8 mouse cellular contexts compared by ENCODE assay signal in genomic region chr6:95116946-95117345, GRCm38 (mm10). TPM values are rescaled to one million over a fixed set of nuclear protein-coding genes. Genes with fewer than 3 reads are reported as not detected.
DNase-seq lines count a peak whose midpoint lies in the region; ATAC-seq and TF ChIP-seq lines count a peak whose summit lies in the region.

Kbtbd8 (plus strand) TSS chr6:95117240.

- TF ChIP-seq CTCF in embryonic fibroblast, embryonic 13.5 days (IDR thresholded peaks at IDR 0.05; ENCODE audit: borderline replicate concordance, insufficient read depth, low read length): no peak
- TF ChIP-seq CTCF in small intestine, adult 2 months (IDR thresholded peaks at IDR 0.05; ENCODE audit: extremely low read depth, insufficient read length, insufficient replicate concordance, low read depth, low read length): no peak

- DNase-seq in heart, adult 18-20 months: peak; percentile 6 to 7
- no peak for DNase-seq in heart, postnatal 4 days
- peak; percentile 14 for DNase-seq in R1 (ENCODE audit: low read depth, low spot score)
- no peak for DNase-seq in c-Kit-positive CD71-positive TER-119-positive erythroid progenitor cells, embryonic 14.5 days (ENCODE audit: low spot score)

- no peaks in the 10 kb centered on the region for H3K36me3 ChIP-seq in intestine, embryonic 15.5 days
- H3K36me3 ChIP-seq in lung, embryonic 15.5 days: no peaks in the 10 kb centered on the region
- no peaks in the 10 kb centered on the region for H3K36me3 ChIP-seq in small intestine, adult 2 months (ENCODE audit: control insufficient read depth, insufficient read depth, low read length)

- H3K4me1 ChIP-seq in embryonic fibroblast, embryonic 13.5 days (ENCODE audit: control insufficient read depth, insufficient read depth, low read length): no peaks in the 10 kb centered on the region
- H3K4me1 ChIP-seq in intestine, embryonic 15.5 days (replicated peaks): 0 out of 2 replicates have a peak, but pooled peaks cover 3% of the 10 kb centered on the region
- 0 out of 2 replicates have a peak, but pooled peaks cover 3% of the 10 kb centered on the region for H3K4me1 ChIP-seq in lung, embryonic 15.5 days
- H3K4me1 ChIP-seq in small intestine, adult 2 months (ENCODE audit: control insufficient read depth, insufficient read depth, insufficient read length, low read length): no peaks in the 10 kb centered on the region; the same call in 1 of the 2 replicates

- peak within 1 kb of the TSS; percentile 79 for H3K4me3 ChIP-seq in embryonic fibroblast, embryonic 13.5 days (ENCODE audit: insufficient read depth, low read length)
- H3K4me3 ChIP-seq in intestine, embryonic 15.5 days (replicated peaks): peak within 1 kb of the TSS; percentile 79
- peak within 1 kb of the TSS; percentile 81 for H3K4me3 ChIP-seq in lung, embryonic 15.5 days
- H3K4me3 ChIP-seq in small intestine, adult 2 months (ENCODE audit: low read depth, low read length): peak within 1 kb of the TSS; percentile 95

- TF ChIP-seq POLR2A in embryonic fibroblast, embryonic 13.5 days (IDR thresholded peaks at IDR 0.05; ENCODE audit: low read depth, low read length): no peak
- no peak for TF ChIP-seq POLR2A in small intestine, adult 2 months (IDR thresholded peaks at IDR 0.05; ENCODE audit: low read depth, low read length)

- peak within 1 kb of the TSS; percentile 59 for H3K9ac ChIP-seq in intestine, embryonic 15.5 days
- H3K9ac ChIP-seq in lung, embryonic 15.5 days: peak within 1 kb of the TSS; percentile 50

- peak within 1 kb of the TSS; percentile 78 for H3K4me2 ChIP-seq in intestine, embryonic 15.5 days (replicated peaks)
- H3K4me2 ChIP-seq in lung, embryonic 15.5 days: peak within 1 kb of the TSS; percentile 83

- WGBS in intestine, embryonic 15.5 days: 30% methylated on average over 13 of the region's 13 CpGs
- 19% methylated on average over 13 of the region's 13 CpGs for WGBS in lung, embryonic 15.5 days
- 22% methylated on average over 13 of the region's 13 CpGs for WGBS in small intestine, adult 2 months

- H3K9me3 ChIP-seq in intestine, embryonic 15.5 days: no peaks in the 10 kb centered on the region
- H3K9me3 ChIP-seq in lung, embryonic 15.5 days: no peaks in the 10 kb centered on the region

- no peak within 1 kb of the TSS for H3K27ac ChIP-seq in embryonic fibroblast, embryonic 13.5 days (ENCODE audit: insufficient read depth, low read length)
- peak within 1 kb of the TSS; percentile 59 for H3K27ac ChIP-seq in intestine, embryonic 15.5 days
- no peak within 1 kb of the TSS for H3K27ac ChIP-seq in lung, embryonic 15.5 days
- H3K27ac ChIP-seq in small intestine, adult 2 months (ENCODE audit: insufficient read depth, low read depth, low read length): no peak within 1 kb of the TSS

- ATAC-seq in intestine, embryonic 15.5 days: peak; percentile 22
- ATAC-seq in lung, embryonic 15.5 days (ENCODE audit: borderline replicate concordance, extremely low read depth, low FRiP score, low TSS enrichment): no peak

- H3K27me3 ChIP-seq in intestine, embryonic 15.5 days (replicated peaks): no peaks in the 10 kb centered on the region
- H3K27me3 ChIP-seq in lung, embryonic 15.5 days: peaks cover 5% of the 10 kb centered on the region
- no peaks in the 10 kb centered on the region for H3K27me3 ChIP-seq in small intestine, adult 2 months (ENCODE audit: control insufficient read depth, insufficient read depth, low read length)

RNA-seq across cellular contexts. Expression of gene Kbtbd8, which starts in this region (rescaled TPM):
- total RNA-seq in heart, adult 18-20 months (2021): 1 to 10 TPM; 1.4 to 1.5 TPM
- total RNA-seq in heart, postnatal 4 days (2021): under 1 TPM; 0.24 to 0.32 TPM
- 1.4 and 1.8 TPM in 2 replicates for polyA plus RNA-seq in embryonic fibroblast, embryonic 13.5 days (2011; ENCODE audit: insufficient read length, low read depth, missing spikeins)
- 4.5 and 4.8 TPM in 2 replicates for polyA plus RNA-seq in intestine, embryonic 15.5 days (2015; fragmentation: Nextera tagmentation; extraction: Ambion mirVana)
- 1.8 and 2.1 TPM in 2 replicates for polyA plus RNA-seq in lung, embryonic 15.5 days (2015; fragmentation: Nextera tagmentation; extraction: Ambion mirVana)
- 0.04 and 0.08 TPM in 2 replicates for polyA plus RNA-seq in small intestine, adult 2 months (2012; rRNA removed)

Comparison
In these comparisons a context has a peak if more than half of its experiments do, and no peak if none do; other contexts are left out.
1. DNase-seq: peak in heart, adult 18-20 months (2 of 2) and R1 (single experiment); none in heart, postnatal 4 days (single experiment) and c-Kit-positive CD71-positive TER-119-positive erythroid progenitor cells, embryonic 14.5 days (single experiment).
2. Peak in every context shown above with its lines, with median percentiles within 50 percentile points of each other: H3K4me3 ChIP-seq.